ENCODE assay signal across 8 mouse cellular contexts in the genomic region with DNA sequence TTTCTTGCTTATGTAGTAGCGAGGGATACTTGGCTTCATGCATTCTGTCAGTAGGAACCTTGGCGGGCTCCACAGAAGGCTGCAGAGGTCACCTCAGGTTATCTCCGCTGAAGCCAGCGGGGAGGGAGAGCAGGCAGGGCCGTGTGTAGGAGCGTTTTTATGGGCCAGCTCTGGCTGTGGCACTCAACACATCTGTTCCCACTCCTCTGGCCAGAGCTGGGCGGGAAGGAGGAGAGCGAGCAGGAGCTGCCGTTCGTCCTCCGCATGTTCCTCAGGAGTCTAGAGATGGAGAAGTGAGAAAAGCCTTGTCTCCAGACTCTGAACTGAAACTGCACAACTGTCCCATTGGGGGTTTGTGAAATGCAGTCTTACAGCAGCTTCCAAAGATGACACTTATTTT.
DNase-seq lines count a peak whose midpoint lies in the region; ATAC-seq and TF ChIP-seq lines count a peak whose summit lies in the region.

No protein-coding gene starts in this region.

- 7% methylated on average over 11 of the region's 11 CpGs for WGBS in kidney, embryonic 14.5 days
- WGBS in heart, embryonic 12.5 days = 5% methylated on average over 11 of the region's 11 CpGs
- WGBS in liver, embryonic 15.5 days (ENCODE audit: insufficient replicate concordance) = 31% methylated on average over 11 of the region's 11 CpGs

- H3K4me3 ChIP-seq in kidney, embryonic 14.5 days (ENCODE audit: low read length) = no peak overlapping the region
- H3K4me3 ChIP-seq in heart, embryonic 12.5 days = no peak overlapping the region
- H3K4me3 ChIP-seq in liver, embryonic 15.5 days (replicated peaks) = no peak overlapping the region
- no peak overlapping the region for H3K4me3 ChIP-seq in layer of hippocampus, adult 2 months

- H3K4me2 ChIP-seq in kidney, embryonic 14.5 days (replicated peaks; ENCODE audit: low read depth, low read length) = no peak overlapping the region; the same call in 1 of the 2 replicates
- H3K4me2 ChIP-seq in heart, embryonic 12.5 days = peak overlapping the region; percentile 31
- H3K4me2 ChIP-seq in liver, embryonic 15.5 days = peak overlapping the region; percentile 4

- no peaks in the 10 kb centered on the region for H3K27me3 ChIP-seq in kidney, embryonic 14.5 days (ENCODE audit: control insufficient read depth, insufficient read depth, low read length)
- no peaks in the 10 kb centered on the region for H3K27me3 ChIP-seq in heart, embryonic 12.5 days (replicated peaks)
- H3K27me3 ChIP-seq in liver, embryonic 15.5 days = no peaks in the 10 kb centered on the region

- no peak for TF ChIP-seq CTCF in layer of hippocampus, adult 2 months (conservative IDR thresholded peaks at IDR 0.05)

- peaks cover 51% of the 10 kb centered on the region for H3K4me1 ChIP-seq in kidney, embryonic 14.5 days (ENCODE audit: control insufficient read depth, insufficient read depth, low read length)
- peaks cover 83% of the 10 kb centered on the region for H3K4me1 ChIP-seq in heart, embryonic 12.5 days (replicated peaks)
- H3K4me1 ChIP-seq in liver, embryonic 15.5 days (replicated peaks) = peaks cover 61% of the 10 kb centered on the region

- H3K36me3 ChIP-seq in kidney, embryonic 14.5 days (ENCODE audit: control insufficient read depth, insufficient read depth, low read length) = no peaks in the 10 kb centered on the region
- no peaks in the 10 kb centered on the region for H3K36me3 ChIP-seq in heart, embryonic 12.5 days
- H3K36me3 ChIP-seq in liver, embryonic 15.5 days (replicated peaks) = no peaks in the 10 kb centered on the region

- DNase-seq in kidney, postnatal 36 days = no peak
- DNase-seq in embryo, embryonic 11 days = peak; percentile 67
- no peak for DNase-seq in B cell, adult 2 months
- DNase-seq in layer of hippocampus, adult 2 months (ENCODE audit: low spot score in 2 of 2) = no peak
- DNase-seq in right cerebral cortex, postnatal 36 days (ENCODE audit: low spot score in 2 of 2) = no peak

- no peak for ATAC-seq in kidney, embryonic 14.5 days (ENCODE audit: low FRiP score, low TSS enrichment)
- peak; percentile 56; the same call in 1 of the 2 replicates for ATAC-seq in heart, embryonic 12.5 days (ENCODE audit: insufficient number of reproducible peaks, low FRiP score)
- no peak for ATAC-seq in liver, embryonic 15.5 days (ENCODE audit: insufficient read depth)

- 0 out of 2 replicates have a peak overlapping the region, but pooled peaks have one; percentile 11 for H3K27ac ChIP-seq in kidney, embryonic 14.5 days (ENCODE audit: low read depth, low read length)
- H3K27ac ChIP-seq in heart, embryonic 12.5 days (ENCODE audit: poor library complexity, severe bottlenecking) = no peak overlapping the region
- H3K27ac ChIP-seq in liver, embryonic 15.5 days (replicated peaks) = no peak overlapping the region
- no peak overlapping the region for H3K27ac ChIP-seq in layer of hippocampus, adult 2 months

- H3K9me3 ChIP-seq in kidney, embryonic 14.5 days (ENCODE audit: control insufficient read depth, low read length) = no peaks in the 10 kb centered on the region
- H3K9me3 ChIP-seq in heart, embryonic 12.5 days (replicated peaks) = no peaks in the 10 kb centered on the region
- H3K9me3 ChIP-seq in liver, embryonic 15.5 days (replicated peaks) = no peaks in the 10 kb centered on the region

- H3K9ac ChIP-seq in kidney, embryonic 14.5 days (ENCODE audit: low read depth, low read length) = no peak overlapping the region
- no peak overlapping the region for H3K9ac ChIP-seq in heart, embryonic 12.5 days
- no peak overlapping the region for H3K9ac ChIP-seq in liver, embryonic 15.5 days
